Mouse (Mus musculus): ENCODE data around the gene Gm3336. TPM values are rescaled to one million over a fixed set of nuclear protein-coding genes. Genes with fewer than 3 reads are reported as not detected.
A peak's percentile ranks its signal among the peaks of the same experiment; 100 is the strongest.

Gm3336 gene
- total RNA-seq (2021) = not detected

DNA sequence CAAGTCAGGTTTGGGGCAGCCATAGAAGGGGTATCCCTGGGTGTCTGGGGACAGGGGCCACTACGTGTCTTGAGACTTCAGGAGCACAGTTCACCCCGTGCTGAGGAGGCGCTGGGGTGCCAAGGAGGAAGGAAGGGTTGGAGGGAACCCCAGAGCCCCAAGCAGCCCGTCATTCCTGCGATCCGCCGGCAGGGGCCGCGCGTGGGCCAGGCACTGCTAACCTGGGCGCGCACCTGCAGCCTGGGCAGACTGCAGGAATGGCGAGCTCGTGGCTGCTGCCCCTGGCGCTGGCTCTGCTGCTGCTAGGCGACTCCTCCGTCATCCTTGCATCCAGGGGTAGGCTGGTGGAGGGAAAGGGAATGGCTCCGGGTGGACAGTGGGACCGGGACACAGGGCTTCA is at the start of gene Gm3336:
Gene Gm3336 (plus strand): TSS at position 247 of the 400 bp plus-strand sequence.
- intact Hi-C loops (cut with DNase I) = no loop called here
- DNase-seq (ENCODE audit: low spot score in 2 of 2) = peak; percentile 57 to 58

DNA sequence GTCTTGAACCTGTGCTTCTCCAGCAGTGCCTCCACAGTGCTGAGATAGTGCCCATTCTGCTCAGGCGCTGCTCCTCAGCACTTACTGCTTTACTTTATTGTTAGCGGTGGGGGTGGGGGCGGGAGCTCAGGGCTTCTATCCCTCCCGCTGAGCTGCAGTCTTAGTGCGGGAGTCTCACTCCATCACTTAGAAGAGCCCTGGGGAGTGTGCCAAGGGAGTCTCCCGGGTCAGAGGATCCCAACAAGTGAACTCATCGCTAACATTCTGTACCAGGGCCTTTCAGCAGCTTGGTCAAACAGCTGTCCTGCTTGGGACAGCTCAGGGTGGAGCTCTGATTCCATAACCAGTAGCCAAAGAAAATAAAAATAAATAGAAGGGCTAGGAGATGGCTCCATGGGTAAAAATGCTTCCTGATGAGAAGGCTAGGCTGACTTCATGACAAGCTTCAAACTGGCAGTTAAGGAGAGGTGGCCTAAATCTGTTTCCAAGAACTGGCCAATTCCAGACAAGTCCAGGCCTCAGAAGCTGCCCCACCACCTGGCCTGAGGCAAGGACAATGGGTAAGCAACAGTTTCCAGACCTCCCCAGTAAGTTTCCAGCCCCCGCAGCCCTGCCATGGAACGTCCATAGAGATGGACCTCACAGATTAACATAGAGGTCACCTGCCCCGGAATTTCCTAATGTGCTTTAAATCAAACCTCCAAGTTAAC is 46.6 kb upstream of the Gm3336 start:
- DNase-seq (ENCODE audit: low spot score in 2 of 2) = no peak
- intact Hi-C loops (cut with DNase I) = no loop called here

DNA sequence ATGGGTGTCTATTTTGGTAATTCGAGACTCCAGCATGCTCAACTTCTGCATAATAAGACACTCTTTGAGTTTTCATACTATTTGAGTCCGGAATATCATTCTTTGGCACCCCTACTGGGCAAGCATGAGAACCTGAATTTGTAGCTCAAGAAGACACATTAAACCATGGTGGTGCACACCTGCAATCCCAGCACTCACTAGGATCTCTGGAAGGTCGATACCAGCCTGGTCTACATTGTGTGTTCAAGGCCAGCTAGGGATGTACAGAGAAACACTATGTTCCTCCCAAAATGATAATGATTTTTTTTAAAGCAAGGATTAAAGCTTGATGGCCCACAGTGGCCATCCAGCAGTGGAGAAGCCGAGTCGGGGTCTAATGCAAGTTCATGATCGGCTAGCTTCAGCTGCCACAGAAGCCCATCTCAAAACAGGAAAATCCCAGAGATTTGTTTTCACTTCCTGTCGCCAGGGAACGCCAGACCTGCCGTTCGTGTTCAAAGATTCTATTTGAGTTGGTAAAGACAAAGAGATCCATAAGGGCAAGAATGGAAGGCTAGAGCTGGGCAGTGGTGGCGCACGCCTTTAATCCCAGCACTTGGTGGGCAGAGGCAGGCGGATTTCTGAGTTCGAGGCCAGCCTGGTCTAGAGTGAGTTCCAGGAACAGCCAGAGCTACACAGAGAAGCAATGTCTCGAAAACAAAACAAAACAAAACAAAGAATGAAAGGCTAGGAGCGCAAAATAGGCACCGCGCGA is 45.8 kb upstream of the Gm3336 start:
- DNase-seq (ENCODE audit: low spot score in 2 of 2) = no peak
- intact Hi-C loops (cut with DNase I) = loop anchor here (1.0 kb wide), 1 partner anchor 28 kb away; no protein-coding TSS in a partner anchor

DNA sequence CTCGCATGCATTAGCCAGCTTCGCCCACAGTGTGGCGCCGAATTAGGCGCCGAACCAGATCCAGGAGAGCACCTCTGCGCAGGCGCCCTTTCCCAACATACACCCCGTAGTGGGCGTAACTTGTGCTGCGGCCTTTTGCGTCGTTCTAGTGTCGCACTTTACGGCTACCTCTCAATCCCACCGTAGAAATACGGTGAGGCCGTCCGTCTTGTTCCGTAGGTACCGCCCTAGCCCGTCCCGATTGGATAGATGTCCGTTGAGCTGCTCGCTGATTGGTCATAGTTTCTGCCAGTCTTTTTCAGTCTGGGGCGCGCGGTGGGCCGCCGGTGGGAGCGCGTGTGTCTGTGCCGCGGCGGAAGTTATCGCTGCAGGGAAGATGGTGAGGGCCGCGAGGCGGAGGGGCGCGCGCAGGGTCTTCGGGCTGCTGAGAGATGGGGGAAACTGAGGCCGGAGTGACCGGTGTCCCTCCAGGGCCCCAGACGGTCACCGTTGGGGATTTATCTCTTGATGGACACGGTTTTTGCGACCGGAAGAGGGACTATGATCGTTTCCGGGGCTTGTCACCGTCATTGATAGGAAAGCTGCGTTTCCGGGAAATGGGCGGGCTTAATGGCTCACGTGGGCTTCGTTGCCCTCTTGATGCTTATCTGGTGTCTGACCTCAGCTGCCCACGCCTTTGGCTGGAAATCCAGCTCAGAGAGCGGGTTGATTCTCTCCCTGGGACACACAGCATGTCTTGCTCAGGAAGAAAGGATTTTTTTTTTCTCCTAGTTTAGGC is 45.1 kb upstream of the Gm3336 start, which contains the start of gene Lsm4:
Gene Lsm4 (plus strand): TSS at position 170 of the 778 bp plus-strand sequence.
- intact Hi-C loops (cut with DNase I) = loop anchor here (1.0 kb wide), 1 partner anchor 27 kb away; no protein-coding TSS in a partner anchor
- peak; percentile 98 to 99 for DNase-seq (ENCODE audit: low spot score in 2 of 2)

DNA sequence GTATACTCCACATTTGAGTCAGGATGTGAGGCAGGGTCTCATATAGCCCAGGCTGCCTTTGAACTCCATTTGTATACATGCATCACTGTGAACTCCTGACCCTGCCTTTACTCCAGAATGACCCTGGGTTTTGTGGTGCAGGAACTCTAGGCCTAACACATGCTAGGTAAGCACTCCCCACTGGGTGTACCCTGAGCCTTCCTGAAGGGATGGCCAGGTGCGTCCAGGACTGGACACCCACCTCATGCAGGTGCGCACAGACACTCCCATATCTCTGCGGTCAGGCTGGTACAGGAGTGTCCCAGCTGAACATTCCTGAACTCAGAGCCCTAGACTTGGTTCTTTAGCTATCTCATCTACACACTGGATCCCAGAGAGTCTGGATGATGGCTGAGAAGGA is 44.2 kb upstream of the Gm3336 start:
- intact Hi-C loops (cut with DNase I) = no loop called here
- DNase-seq (ENCODE audit: low spot score in 2 of 2) = no peak

DNA sequence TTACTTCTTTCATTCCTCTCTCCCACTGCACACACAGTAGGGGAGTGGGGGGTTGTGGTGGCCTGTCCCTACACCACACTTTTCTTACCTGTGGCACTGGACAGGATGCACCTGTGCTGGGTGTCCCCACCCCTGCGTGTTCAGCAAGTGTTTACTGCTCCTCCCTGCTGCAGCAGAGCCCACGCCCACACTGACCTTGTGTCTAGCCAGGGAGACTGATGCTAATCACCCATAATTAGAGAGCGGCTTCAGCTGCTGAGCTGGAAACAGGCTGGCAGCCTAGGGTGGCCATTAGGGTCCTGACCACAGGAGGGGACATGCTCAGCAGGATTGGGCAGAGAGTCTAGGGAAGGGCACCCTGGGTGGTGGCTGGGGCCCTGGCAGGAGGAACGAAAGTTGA is 43.6 kb upstream of the Gm3336 start:
- intact Hi-C loops (cut with DNase I) = no loop called here
- no peak for DNase-seq (ENCODE audit: low spot score in 2 of 2)

- intact Hi-C loops (cut with DNase I) = no loop called here
- no peak for DNase-seq (ENCODE audit: low spot score in 2 of 2)
These were observed 43.0 kb upstream of the Gm3336 start for GRCm38 (mm10) chr8:70675336-70675735.

GRCm38 (mm10) chr8:70677451-70678080 is 40.8 kb upstream of the Gm3336 start:
- no peak for DNase-seq (ENCODE audit: low spot score in 2 of 2)
- intact Hi-C loops (cut with DNase I) = no loop called here

DNA sequence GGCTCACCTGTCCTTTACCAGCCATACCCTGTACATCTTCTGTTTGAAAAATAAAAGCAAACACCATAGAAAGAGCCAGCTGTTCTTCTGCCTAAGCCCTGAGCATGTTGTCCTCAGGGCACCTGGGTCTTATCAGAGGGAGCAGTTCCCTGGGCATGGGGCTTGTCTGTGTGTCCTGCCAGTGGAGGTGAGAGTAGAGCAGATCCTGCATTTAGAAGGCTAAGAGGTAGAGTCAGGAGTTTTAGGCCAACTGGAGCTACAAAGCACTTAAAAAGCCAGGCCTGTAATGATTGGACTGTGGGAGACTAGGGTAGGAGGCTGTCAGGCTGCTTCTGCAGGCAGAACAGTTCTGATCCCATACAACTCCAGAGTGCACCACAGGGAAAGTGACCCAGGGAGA is 39.7 kb upstream of the Gm3336 start:
- DNase-seq (ENCODE audit: low spot score in 2 of 2) = no peak
- intact Hi-C loops (cut with DNase I) = no loop called here

- DNase-seq (ENCODE audit: low spot score in 2 of 2) = no peak
- intact Hi-C loops (cut with DNase I) = no loop called here
These were observed 38.9 kb upstream of the Gm3336 start for GRCm38 (mm10) chr8:70679404-70679803.

GRCm38 (mm10) chr8:70680039-70680438 is 38.3 kb upstream of the Gm3336 start:
- no peak for DNase-seq (ENCODE audit: low spot score in 2 of 2)
- intact Hi-C loops (cut with DNase I) = no loop called here

DNA sequence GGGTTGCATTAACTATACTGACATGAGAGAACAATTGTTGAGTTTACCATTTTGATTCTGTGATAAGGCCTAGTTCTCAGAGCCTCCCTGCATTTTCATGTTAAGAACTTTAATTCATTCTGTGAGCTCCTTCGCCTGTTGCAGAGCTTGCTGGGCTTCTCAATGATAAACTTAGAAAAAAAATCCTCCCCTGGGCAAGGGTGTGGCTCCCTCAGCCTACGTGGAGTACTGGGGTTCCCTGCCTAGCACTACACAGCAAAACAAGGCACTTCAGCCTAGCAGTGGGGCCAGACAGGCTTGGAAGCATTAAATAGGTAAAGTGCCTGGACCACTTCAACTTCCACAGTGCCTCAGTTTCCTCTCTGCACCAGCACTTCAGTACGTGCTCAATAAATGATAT is 36.9 kb upstream of the Gm3336 start:
- intact Hi-C loops (cut with DNase I) = no loop called here
- no peak for DNase-seq (ENCODE audit: low spot score in 2 of 2)

DNA sequence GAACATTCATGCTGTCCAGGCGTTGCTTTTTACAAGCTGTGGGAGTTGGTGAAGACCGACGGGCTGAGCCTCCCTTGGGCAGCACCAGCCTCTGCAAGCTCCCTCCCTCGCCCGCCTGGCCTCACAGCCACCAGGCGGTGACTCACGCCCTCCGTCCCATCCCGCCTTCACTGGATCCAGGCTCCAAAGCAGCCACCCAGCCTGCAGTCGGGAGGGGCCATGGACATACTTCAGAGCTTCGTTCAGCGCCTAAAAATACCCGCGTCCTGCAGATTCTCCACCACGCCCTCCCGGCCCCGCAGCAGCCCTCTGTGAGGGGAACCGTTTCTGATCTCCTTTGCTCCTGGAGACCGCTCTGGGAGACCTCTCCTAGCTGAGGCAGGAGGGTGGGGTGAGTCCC is 36.1 kb upstream of the Gm3336 start:
- DNase-seq (ENCODE audit: low spot score in 2 of 2) = peak in 1 of 2 experiments; percentile 85
- intact Hi-C loops (cut with DNase I) = no loop called here

DNA sequence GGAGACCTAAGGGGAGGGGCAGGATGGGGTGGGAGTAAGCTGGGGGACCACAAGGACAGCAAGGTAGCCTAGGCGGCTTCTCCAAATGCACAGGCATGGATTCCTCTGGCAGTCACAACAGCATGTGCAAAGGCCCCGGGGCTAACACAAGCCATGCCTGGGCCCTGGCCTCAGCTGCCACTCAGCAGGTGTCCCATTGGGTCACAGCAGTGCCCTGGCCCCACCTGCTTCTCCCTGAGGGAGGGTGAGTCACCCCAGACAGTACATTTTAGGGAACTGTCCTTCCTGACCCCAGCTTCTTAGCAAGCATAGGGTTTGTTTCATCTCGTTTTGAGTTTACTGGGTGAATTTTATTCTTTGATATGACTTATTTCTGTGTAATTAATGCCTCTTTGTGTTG is 35.7 kb upstream of the Gm3336 start:
- no peak for DNase-seq (ENCODE audit: low spot score in 2 of 2)
- intact Hi-C loops (cut with DNase I) = no loop called here

DNA sequence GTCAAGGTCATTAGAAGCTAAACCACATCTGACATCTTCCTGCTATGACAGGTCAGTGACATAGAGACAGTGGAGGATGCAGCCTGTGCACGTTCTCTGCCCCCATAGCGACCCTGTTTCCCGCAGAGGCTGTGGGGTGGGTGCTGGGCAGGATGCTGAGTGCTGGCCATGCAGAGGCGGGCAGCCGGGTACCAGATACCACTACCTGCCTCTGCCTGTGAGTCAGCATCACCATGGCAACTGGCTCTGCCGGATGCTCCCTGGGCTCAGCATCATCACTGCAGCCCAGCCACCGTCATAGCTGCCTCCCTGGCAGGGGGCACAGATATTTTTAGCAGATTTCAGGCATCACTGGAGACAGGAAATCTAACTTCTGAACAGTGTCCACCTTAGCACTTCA is 34.1 kb upstream of the Gm3336 start:
- intact Hi-C loops (cut with DNase I) = no loop called here
- DNase-seq (ENCODE audit: low spot score in 2 of 2) = peak; percentile 86 to 97

DNA sequence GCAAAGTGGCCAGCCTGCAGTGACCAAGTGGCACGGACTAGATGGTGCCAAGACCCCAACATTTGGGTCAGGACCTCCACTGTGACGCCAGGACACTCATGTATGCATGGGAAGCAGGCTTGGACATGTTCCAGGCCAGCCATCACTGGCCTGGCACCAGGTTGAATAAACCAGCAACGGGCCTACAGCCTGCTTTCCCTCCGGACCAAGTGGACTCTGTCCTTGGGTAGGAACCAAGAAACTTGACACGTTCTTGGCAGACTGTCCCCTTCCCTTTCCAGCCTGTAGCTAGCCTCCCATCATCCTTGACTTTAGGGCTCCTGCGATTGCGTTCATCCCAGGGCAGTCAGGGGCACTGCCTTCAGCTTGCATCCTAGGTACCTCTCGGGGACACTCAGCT is 30.8 kb upstream of the Gm3336 start:
- intact Hi-C loops (cut with DNase I) = no loop called here
- no peak for DNase-seq (ENCODE audit: low spot score in 2 of 2)

- DNase-seq (ENCODE audit: low spot score in 2 of 2) = no peak
- intact Hi-C loops (cut with DNase I) = no loop called here
These were observed 30.2 kb upstream of the Gm3336 start for GRCm38 (mm10) chr8:70688136-70688535.

DNA sequence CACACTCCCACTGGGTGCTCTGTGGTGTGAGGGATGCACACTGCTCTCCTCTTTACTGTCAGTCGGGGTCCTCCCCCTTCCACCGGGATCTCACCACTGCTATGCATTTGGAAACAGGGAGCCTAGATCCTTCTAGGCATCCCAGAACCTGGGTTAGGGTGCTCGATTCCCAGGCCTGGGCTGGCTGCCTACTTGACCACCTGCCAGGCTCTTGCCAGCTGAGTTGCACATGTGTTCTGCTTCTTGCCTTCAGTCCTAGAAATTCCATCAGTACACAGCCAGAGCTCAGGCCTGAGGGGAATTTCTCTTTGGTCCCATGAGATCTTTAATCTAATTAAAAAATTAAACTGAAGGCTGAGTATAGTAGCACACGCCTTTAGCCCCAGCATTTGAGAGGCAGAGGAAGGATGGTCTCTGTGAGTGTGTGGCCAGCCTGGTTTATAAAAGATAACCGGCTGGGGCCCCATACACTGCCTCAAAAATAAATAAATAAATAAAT is 28.4 kb upstream of the Gm3336 start:
- DNase-seq (ENCODE audit: low spot score in 2 of 2) = no peak
- intact Hi-C loops (cut with DNase I) = no loop called here

DNA sequence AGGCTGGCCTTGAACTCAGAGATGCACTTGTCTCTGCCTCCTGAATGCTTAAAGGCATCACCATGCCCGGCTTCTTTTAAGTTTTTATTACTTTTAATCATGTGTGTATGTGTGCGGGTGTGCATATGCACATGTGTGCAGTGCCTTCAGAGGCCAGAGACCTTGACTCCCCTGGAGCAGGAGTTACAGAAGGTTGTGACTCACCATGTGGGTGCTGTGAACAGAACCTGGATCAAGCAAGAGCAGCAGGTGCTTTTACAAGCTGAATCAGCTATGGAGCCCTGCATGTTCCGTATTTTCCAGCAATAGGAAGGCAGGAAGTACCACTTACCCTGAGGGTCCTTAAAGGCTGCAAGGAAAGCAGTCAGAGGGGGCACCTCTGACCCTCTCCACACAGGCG is 27.1 kb upstream of the Gm3336 start:
- intact Hi-C loops (cut with DNase I) = no loop called here

DNA sequence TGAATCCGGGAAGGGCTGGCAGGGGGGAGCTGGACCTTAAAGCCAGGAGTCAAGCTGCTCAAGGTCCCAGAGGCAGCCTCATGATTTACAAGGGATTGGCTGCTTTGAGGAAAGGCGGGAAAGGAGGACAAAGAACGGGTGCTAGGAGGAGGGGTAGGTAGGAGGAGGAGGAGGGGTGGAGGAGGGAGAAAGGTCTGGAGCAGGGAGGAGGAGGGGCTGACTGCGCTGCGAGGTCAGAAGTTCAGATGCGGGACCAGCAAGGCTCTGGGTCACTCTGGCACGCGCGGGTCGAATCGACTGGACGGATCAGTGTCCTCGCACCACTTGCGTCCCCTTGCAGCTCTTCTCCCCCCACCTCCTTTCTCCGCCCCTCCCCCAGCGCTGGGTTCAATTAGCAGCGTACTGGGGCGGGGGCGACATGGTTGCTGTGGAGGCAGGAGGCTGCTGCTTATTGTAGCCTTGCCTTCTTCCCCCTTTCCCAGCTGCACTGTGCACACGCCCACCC is 26.6 kb upstream of the Gm3336 start:
- no peak for DNase-seq (ENCODE audit: low spot score in 2 of 2)
- intact Hi-C loops (cut with DNase I) = no loop called here

More for the DNA sequence above, 27.1 kb upstream of the Gm3336 start:
- no peak for DNase-seq (ENCODE audit: low spot score in 2 of 2)
